Mouse (Mus musculus) lung, postnatal 36 days (tissue): ENCODE data around the gene Eps15l1.

Experiments used
- DNase-seq: peaks from one replicate; pipeline ENCODE4 v3.0.0; 2022; ENCODE audit warnings: mixed read lengths

Gene Eps15l1

DNA sequence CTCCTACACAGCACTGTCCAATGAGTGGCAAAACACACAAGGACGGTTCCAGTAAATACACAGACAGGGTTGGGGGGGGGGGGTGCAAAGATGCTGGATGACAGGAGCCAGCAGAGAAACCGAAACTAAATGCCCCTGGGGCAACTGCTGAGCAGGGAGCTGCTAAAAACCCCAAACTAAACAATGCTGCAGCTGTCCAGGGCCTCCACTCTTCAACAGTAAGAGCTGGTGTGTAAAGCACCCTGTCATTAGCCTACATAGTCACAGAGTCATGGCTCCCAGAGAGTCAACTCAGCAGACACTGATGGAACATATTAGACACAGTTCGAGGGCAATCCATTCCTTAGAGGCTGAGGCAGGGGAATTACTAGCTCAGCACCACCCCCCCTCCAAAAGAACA is 11.8 kb downstream of the Eps15l1 start:
- DNase-seq: no peak

DNA sequence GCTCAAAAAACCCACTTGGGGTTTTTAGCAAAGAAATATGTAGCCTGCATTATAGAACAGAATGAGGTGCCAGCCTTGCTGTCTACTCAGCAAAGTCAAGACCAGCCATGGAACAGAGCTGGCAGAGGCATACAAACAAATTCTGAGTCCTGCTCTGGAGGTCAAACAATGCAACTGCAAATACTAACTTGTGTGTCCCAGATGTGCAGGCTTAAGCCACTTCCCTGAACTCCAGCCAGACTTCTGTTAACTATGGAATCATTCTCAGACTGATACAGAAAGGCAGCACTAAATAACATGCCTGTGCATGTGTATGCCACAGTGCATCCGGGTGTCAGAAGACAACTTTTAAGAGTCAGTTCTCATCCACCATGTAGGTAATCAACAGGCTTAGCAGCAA is 13.4 kb downstream of the Eps15l1 start:
- peak; percentile 11 for DNase-seq

GRCm38 (mm10) chr8:72402981-72403380 is 18.3 kb downstream of the Eps15l1 start:
- no peak for DNase-seq

- no peak for DNase-seq
These were observed 19.9 kb downstream of the Eps15l1 start for GRCm38 (mm10) chr8:72401381-72401780.

DNA sequence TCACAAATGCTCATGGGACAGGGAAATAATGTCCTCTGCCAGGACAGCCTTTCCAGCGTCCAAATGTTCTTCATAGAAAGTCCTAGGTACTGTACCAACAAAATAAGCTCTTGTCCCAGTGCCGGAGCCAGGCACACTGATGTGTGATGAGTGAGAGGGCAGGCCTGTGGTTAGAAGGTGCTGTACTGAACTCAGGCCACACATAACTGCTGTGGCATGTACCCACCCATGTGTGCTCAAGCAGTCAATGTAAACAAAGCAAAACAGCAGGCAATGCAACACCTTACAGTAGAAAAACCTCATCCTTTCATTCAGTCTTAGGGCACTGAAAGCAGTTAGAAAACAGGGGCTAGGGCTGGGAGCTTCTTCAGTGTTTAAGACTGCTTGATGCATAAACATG is 35.5 kb downstream of the Eps15l1 start:
- no peak for DNase-seq

- DNase-seq: no peak
These were observed 38.9 kb downstream of the Eps15l1 start for GRCm38 (mm10) chr8:72382395-72382794.

DNA sequence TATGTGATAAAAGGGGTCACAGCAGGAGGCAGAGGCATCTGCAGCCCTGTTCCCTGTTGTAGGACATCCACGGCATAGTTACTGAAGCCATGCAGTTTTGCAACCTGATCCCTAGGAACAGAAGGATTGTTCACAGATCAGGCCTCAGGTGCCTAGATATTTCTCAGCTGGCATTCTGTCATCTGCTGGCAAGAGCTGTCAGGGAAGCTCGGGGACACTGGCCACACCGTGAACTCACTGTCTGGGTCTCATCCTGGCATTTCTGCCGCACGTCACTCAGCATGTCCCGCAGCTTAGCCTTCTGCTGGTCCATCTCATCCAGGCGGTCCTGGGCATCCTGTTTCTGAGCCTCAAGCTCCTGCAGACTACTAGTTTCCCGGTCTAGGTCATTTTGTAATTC is 40.6 kb downstream of the Eps15l1 start:
- DNase-seq: no peak

DNA sequence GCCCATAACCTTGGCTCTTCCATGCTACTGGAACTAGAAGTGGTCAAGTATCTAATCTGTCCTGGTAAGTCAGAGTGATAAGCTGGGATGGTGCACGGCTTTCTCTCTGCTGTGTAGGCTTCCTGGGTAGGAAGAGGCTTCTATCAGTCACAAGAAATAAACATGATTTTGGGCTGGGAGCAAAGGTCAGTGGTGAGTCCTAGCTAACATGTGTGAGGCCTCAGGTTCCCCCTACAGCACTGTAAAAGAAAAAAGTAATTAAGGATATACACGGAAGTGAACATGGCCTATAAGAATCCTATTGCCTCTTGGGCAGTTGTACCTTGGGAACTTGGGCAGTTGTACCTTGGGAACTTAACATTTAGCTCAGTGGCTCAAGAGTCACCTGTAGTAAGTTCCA is 44.4 kb downstream of the Eps15l1 start:
- DNase-seq: no peak

GRCm38 (mm10) chr8:72376309-72376708 is 45.0 kb downstream of the Eps15l1 start:
- DNase-seq: no peak

DNA sequence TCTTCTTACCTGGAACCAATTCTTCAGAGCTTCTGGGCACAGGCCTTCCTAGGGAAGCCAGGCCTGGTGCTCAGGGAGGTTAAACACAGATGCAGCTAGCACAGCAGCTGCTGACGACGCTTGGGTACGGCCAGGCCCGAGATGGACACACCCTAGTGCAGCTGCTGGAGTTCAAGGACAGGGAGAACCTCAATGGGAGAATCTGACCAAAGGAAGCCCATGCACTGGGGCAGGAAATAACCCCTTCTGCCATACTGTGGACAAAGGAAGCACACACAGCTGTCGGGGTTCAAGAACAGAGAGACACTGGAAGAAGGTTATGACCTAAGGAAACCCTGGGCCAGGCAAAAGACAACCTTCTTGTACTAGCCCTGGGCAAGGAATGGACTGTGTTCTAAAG is 46.1 kb downstream of the Eps15l1 start:
- no peak for DNase-seq

DNA sequence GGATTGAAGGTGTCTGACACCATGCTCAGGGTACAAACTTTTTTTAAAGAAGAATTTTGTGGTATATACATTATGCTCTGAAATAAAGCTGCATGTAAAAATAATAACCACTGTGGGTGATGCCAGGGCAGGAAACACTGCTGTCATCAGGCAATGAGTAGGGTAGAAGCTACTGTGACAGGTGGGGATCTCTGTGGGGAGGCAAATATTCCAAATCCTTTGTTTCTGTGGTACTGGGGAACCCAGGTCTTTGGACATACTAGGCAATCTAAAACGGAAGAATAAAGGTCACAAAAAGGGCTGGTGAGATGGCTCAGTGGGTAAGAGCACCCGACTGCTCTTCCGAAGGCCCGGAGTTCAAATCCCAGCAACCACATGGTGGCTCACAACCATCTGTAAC is 48.9 kb downstream of the Eps15l1 start:
- DNase-seq: no peak

DNA sequence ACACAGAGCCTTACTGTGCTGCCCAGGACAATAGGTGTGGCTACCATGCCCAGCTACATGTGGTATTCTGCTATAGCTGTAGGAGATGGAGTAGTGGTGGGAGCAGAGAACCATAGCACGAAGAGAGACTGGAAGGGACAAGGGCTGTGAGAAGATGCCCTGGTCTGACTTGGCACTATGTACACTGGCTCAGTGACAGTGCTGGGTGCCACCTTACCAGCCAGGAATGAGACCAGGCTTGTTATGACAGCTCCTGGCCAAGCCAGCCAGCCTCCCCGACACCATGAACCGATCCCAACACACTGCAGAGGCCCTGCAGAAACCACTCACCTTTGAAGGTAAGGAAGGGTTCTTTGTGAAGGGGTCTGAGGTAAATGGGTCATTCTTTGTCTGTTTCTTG is 49.9 kb downstream of the Eps15l1 start:
- no peak for DNase-seq

- no peak for DNase-seq
These were observed 54.8 kb downstream of the Eps15l1 start for GRCm38 (mm10) chr8:72366435-72366834.

GRCm38 (mm10) chr8:72365826-72366225 is 55.4 kb downstream of the Eps15l1 start:
- peak; percentile 91 for DNase-seq

DNA sequence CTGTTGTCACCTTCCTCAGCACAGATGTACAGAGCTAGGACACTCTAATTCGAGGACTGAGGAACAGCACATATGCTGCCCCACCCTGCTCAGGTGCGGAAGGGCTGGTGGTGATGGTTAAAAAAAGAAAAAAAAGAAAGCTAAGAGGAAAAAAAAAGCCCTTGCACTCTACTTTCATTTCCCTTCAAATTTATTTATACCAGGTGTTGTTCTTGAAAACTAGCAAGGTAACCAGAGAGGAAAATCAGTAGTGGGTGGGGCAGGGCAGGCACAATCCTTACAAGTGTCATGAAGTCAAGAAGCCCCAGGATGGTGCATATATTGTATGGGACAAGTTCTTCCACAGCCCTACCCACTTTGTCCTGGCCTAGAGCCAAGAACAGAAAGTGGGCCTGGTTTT is 56.2 kb downstream of the Eps15l1 start:
- no peak for DNase-seq

- DNase-seq: peak; percentile 51
These were observed 57.8 kb downstream of the Eps15l1 start for GRCm38 (mm10) chr8:72363457-72363856.

GRCm38 (mm10) chr8:72362754-72363153 is 58.5 kb downstream of the Eps15l1 start:
- DNase-seq: no peak

- peak; percentile 66 for DNase-seq
These were observed 61.1 kb downstream of the Eps15l1 start for GRCm38 (mm10) chr8:72360162-72360561.

GRCm38 (mm10) chr8:72356593-72356992 is 64.7 kb downstream of the Eps15l1 start:
- no peak for DNase-seq

DNA sequence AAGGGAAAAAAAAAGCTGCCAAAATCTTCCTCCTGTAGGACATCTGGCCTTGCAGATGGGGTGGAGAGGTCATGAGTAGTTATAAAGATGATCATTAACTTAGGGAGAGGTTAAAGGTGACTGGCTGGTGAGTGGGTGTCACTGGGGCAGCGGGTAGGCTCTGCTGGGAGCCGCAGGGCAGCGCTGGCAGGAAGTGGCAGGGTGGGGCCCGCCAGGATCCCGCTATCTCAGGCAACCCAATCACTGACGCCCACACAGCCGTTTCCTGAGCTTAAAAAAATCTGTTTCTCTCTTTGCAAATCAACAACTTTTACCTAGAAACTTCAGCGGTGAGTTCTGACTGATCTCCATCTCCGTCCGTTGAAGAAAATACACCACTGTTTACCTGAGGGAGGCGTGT is 67.0 kb downstream of the Eps15l1 start:
- DNase-seq: peak; percentile 89

- DNase-seq: no peak
These were observed 67.6 kb downstream of the Eps15l1 start for GRCm38 (mm10) chr8:72353700-72354045.

DNA sequence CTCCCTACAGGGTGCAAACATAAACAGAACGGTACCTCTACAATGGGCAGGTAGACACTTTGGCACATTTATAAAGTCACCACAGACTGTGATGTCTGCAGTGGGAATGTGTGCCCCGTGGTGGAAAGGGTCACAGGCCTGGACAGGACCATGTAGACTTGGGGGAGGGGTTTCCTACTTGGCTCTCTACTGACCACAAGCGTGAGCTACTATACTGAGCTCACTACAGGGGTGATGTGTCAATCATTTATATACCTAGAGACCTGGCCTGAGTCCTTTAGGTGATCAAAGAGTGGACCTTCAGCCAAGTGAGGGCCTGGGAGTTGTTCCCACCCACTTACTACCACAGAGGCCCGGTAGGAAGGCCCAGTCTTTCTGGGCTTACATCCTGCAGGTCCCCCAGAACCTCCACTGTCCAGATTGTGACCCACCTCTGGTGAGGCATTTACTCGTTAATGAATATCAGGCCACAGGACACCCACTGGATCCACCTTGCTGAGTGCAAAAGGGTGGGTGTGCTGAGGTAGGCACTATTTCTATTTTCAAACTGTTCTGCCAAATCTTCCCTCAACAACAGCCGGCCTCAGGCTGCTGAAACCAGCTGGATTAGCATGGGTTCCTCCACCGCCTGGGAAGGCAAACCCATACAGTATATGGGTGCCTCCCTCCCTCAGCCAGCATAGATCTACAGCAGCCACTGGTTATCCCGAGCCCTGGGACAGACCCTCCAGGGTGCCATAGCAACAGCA is 68.1 kb downstream of the Eps15l1 start:
- DNase-seq: no peak

DNA sequence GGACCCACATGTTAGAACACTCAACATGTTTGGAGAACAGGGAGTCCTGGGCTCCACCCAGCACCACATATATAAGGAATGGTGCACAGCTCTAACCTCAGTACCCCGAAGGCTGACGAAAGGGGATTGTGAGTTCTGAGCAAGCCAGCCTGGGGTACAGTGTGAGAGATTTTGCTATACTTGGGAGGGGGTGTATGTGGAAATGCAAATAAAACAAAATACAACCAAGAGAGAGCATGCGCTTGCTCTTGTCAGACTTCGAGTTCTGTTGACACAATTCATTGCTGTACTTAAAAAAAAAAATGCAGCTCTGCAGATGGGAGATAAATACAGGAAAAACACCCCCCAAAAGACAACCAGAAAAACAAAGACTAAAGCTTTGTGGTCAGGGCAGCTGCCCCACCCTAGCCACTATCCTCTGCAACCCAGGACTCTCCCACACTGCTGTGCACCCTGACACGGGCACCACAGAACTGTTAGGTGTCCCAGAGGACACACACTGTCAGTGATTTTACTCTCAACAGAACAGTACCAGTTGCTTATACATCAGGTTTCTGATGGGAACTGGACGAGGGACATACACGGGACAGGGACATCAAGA is 69.8 kb downstream of the Eps15l1 start:
- DNase-seq: no peak

GRCm38 (mm10) chr8:72350727-72351126 is 70.5 kb downstream of the Eps15l1 start:
- peak; percentile 78 for DNase-seq

GRCm38 (mm10) chr8:72349838-72350237 is 71.4 kb downstream of the Eps15l1 start:
- DNase-seq: no peak
